Mouse (Mus musculus) cerebellum, adult 11 months (tissue): Measurements from ENCODE around the gene Chid1.

Experiments
- DNase-seq: peaks from one replicate; pipeline ENCODE4 v3.0.0; 2022

Chid1 gene

GRCm38 (mm10) chr7:141558329-141558776 is 18.7 kb upstream of the Chid1 start:
- DNase-seq: no peak

GRCm38 (mm10) chr7:141550464-141550863 is 10.8 kb upstream of the Chid1 start:
- no peak for DNase-seq

- no peak for DNase-seq
These were observed 9.9 kb upstream of the Chid1 start for GRCm38 (mm10) chr7:141549432-141550061.

GRCm38 (mm10) chr7:141544654-141545053 is 5.0 kb upstream of the Chid1 start:
- no peak for DNase-seq

GRCm38 (mm10) chr7:141542588-141542987 is 2.9 kb upstream of the Chid1 start:
- DNase-seq: no peak

GRCm38 (mm10) chr7:141541681-141542080 is 2.0 kb upstream of the Chid1 start:
- no peak for DNase-seq

- peak; percentile 90 for DNase-seq
These were observed 840 bp upstream of the Chid1 start for GRCm38 (mm10) chr7:141540312-141541081.

- peak; percentile 33 for DNase-seq
These were observed 653 bp downstream of the Chid1 start for GRCm38 (mm10) chr7:141538852-141539555.

GRCm38 (mm10) chr7:141535570-141535969 is 4.1 kb downstream of the Chid1 start:
- no peak for DNase-seq

- no peak for DNase-seq
These were observed 14.1 kb downstream of the Chid1 start for GRCm38 (mm10) chr7:141525580-141525925.

- peak; percentile 82 for DNase-seq
These were observed 14.7 kb downstream of the Chid1 start for GRCm38 (mm10) chr7:141524760-141525579.

GRCm38 (mm10) chr7:141524271-141524670 is 15.4 kb downstream of the Chid1 start:
- no peak for DNase-seq

- DNase-seq: no peak
These were observed 16.6 kb downstream of the Chid1 start for GRCm38 (mm10) chr7:141523007-141523406.

GRCm38 (mm10) chr7:141519795-141520194 is 19.9 kb downstream of the Chid1 start:
- DNase-seq: no peak

- DNase-seq: no peak
These were observed 20.7 kb downstream of the Chid1 start for GRCm38 (mm10) chr7:141518926-141519325.

GRCm38 (mm10) chr7:141518296-141518695 is 21.4 kb downstream of the Chid1 start:
- no peak for DNase-seq

GRCm38 (mm10) chr7:141517638-141518037 is 22.0 kb downstream of the Chid1 start:
- no peak for DNase-seq

GRCm38 (mm10) chr7:141510681-141511191 is 28.9 kb downstream of the Chid1 start:
- DNase-seq: peak; percentile 62

- no peak for DNase-seq
These were observed 29.5 kb downstream of the Chid1 start for GRCm38 (mm10) chr7:141510196-141510595.

- DNase-seq: no peak
These were observed 31.5 kb downstream of the Chid1 start for GRCm38 (mm10) chr7:141508160-141508559.

- DNase-seq: no peak
These were observed 33.4 kb downstream of the Chid1 start for GRCm38 (mm10) chr7:141506278-141506677.

GRCm38 (mm10) chr7:141502556-141502905 is 37.1 kb downstream of the Chid1 start:
- peak; percentile 71 for DNase-seq
